Mouse (Mus musculus) hindbrain, embryonic 14.5 days (tissue): ENCODE data around the gene Rep15. TPM values are rescaled to one million over a fixed set of nuclear protein-coding genes. Genes with fewer than 3 reads are reported as not detected.

Experiments used
- ATAC-seq: fragments of 200-750 bp; cut with Nextera tagmentation; 2 replicates; pipeline ENCODE4 v1.8.0; 2017; ENCODE audit warnings: moderate number of reproducible peaks, mild to moderate bottlenecking, moderate TSS enrichment, moderate library complexity; ENCODE audit not compliant: low FRiP score
- DNase-seq: peaks from one replicate; pipeline ENCODE4 v3.0.0-alpha.2; 2015; ENCODE audit warnings: low spot score
- H3K27ac ChIP-seq: fragments of 300-500 bp; sonication (generic); 2 replicates; pipeline ENCODE4 v1.5.1; 2014; ENCODE audit warnings: mild to moderate bottlenecking, moderate library complexity
- H3K27me3 ChIP-seq: fragments of 300-500 bp; sonication (generic); 2 replicates; pipeline ENCODE4 v1.6.1; 2014; ENCODE audit warnings: mild to moderate bottlenecking, low read length, mixed read lengths; ENCODE audit not compliant: control insufficient read depth, insufficient read depth
- H3K36me3 ChIP-seq: fragments of 300-500 bp; sonication (generic); replicated peaks from 2 replicates; pipeline ENCODE4 v1.6.1; 2014; ENCODE audit not compliant: control insufficient read depth, insufficient read depth
- H3K4me1 ChIP-seq: fragments of 300-500 bp; sonication (generic); replicated peaks from 2 replicates; pipeline ENCODE4 v1.6.1; 2014; ENCODE audit warnings: antibody characterized with exemption, low read length, mixed read lengths; ENCODE audit not compliant: control insufficient read depth, insufficient read depth
- H3K4me2 ChIP-seq: fragments of 300-500 bp; sonication (generic); replicated peaks from 2 replicates; pipeline ENCODE4 v1.6.1; 2014; ENCODE audit warnings: mild to moderate bottlenecking, moderate library complexity
- H3K4me3 ChIP-seq: fragments of 300-500 bp; sonication (generic); replicated peaks from 2 replicates; pipeline ENCODE4 v1.5.1; 2014; ENCODE audit warnings: mild to moderate bottlenecking, low read length
- H3K9ac ChIP-seq: fragments of 300-500 bp; sonication (generic); 2 replicates; pipeline ENCODE4 v1.6.1; 2014
- H3K9me3 ChIP-seq: fragments of 300-500 bp; sonication (generic); 2 replicates; pipeline ENCODE4 v1.6.1; 2016; ENCODE audit warnings: low read length; ENCODE audit not compliant: control insufficient read depth
- WGBS: fragments of 180-500 bp; shearing (Covaris S2); extraction: QIAGEN DNeasy Blood & Tissue Kit; methylation state at CpG from one replicate; pipeline ENCODE4 v1.1.7; 2014; 5-methylcytosine and 5-hydroxymethylcytosine counted together
- polyA plus RNA-seq: library from polyadenylated mRNA; unstranded; fragments of >200 nt; fragmentation: Nextera tagmentation; extraction: Ambion mirVana; gene quantifications from 2 replicates; pipeline ENCODE4 v1.2.1, GENCODE M21; 2014

The Rep15 gene
- polyA plus RNA-seq, 1 experiment from 2014 or later, result 0.50 TPM

DNA sequence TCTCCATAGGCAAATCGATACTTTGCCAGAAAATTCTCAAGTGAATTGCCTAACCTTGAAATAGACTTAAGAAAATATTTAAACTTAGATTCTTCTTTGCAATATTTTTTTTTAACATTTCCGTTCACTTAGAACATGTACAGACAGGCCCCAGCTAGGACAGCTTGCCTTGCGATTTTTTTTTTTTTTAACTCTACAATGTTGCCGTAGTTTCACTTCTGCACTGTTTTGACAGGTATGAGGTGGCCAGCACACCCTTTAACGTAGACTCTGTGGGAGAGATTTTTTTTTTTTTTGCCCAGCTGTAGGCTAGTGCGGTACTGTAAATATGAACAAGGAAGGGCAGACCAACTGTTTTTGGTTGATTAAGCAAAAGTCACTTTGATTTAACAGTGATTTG lies 22.0 kb upstream of the Rep15 start:
- Histone ChIP-seq H3K36me3 (no peaks in the 10 kb centered on the region; the same call in 1 of the 2 replicates), H3K9ac (no peak overlapping the region), H3K9me3 (no peaks in the 10 kb centered on the region), H3K4me2 (no peak overlapping the region), H3K4me3 (no peak overlapping the region), H3K27ac (no peak overlapping the region), H3K27me3 (no peaks in the 10 kb centered on the region), H3K4me1 (no peaks in the 10 kb centered on the region)
- 94% methylated on average over 6 of the region's 6 CpGs for WGBS
- DNase-seq (no peak), ATAC-seq (no peak)

DNA sequence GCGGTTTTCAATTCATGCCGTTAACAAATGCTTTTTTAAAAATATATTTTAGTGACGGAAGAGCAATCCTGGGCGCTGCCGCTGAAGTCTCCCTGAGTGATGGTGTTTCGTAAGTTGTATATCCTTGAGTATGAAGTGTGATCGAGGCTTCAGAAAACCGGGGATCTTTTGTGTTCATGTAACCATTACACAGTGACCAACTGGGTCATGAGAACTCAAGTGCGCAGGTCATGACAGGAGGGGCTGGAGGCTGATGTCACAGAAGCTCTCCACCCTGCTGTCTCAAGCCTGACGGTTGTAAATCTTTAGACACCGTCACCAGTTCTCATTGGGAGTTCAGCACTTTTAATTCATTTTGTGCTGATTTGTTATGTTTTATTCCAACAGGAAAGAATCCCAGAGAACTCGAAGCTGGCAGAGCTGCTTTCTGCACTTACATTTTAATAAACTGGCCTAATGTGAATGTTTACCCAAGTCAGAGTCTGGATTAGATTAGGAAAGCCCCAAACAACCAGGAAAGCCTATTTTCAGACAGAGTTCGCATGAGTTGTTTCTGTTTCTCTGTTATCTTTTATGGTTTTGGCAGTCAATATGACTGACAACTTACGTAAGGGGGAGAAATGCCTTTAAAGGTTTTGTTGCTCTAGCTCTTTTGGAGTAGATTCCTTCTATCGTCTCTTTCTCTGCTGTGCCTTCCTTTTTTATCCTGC lies 21.4 kb upstream of the Rep15 start:
- Histone ChIP-seq H3K4me3 (no peak overlapping the region), H3K4me2 (no peak overlapping the region), H3K9me3 (no peaks in the 10 kb centered on the region), H3K4me1 (no peaks in the 10 kb centered on the region), H3K9ac (no peak overlapping the region), H3K27ac (no peak overlapping the region), H3K36me3 (no peaks in the 10 kb centered on the region; the same call in 1 of the 2 replicates), H3K27me3 (no peaks in the 10 kb centered on the region)
- 93% methylated on average over 15 of the region's 15 CpGs for WGBS
- no peak for DNase-seq
- no peak for ATAC-seq

DNA sequence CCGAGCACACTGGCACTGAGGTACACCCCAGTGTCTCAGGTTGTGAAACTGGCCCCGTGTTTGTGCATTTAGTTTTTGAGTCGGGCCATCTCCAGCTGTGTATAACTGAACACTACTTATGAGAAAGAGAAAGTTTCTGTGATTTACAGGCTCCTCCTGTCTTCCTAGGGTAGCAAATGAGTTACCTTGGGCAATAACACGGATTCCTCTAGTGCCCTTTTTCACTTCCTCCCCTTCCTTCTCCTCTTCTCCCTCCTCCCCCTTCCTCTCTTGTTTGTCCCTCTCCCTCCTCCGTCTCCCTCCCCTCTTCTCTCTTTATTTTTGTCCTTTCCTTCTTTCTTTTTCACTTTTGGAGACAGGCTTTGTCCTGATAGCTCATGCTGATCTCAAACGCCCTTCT lies 20.8 kb upstream of the Rep15 start:
- no peak for ATAC-seq
- Histone ChIP-seq H3K27ac (no peak overlapping the region), H3K9me3 (no peaks in the 10 kb centered on the region), H3K9ac (no peak overlapping the region), H3K4me2 (no peak overlapping the region), H3K4me1 (no peaks in the 10 kb centered on the region), H3K4me3 (no peak overlapping the region), H3K36me3 (no peaks in the 10 kb centered on the region; the same call in 1 of the 2 replicates), H3K27me3 (no peaks in the 10 kb centered on the region)
- WGBS, result 71% methylated on average over 6 of the region's 6 CpGs
- DNase-seq, result no peak

DNA sequence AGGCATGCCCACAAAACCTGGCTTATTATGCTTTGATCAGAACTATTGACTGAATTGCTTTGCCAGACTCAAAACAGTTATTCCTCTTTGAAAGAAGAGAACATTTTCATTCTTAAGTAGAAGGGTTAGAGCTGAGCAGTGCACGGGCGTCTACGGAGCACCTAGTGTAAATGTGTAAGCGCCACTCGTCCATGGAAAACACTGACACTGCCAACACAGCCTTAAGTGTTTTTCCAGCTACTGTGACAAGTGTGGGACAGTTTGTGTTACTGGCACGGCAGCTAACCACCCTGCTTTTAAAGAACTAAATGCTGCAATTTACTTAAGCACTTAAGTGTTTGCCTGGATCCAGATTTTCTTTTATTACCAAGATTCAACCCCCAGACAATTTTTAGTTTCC lies 20.4 kb upstream of the Rep15 start:
- DNase-seq, result no peak
- Histone ChIP-seq H3K27me3 (no peaks in the 10 kb centered on the region), H3K4me2 (no peak overlapping the region), H3K9ac (no peak overlapping the region), H3K4me3 (no peak overlapping the region), H3K4me1 (no peaks in the 10 kb centered on the region), H3K9me3 (no peaks in the 10 kb centered on the region), H3K27ac (no peak overlapping the region), H3K36me3 (no peaks in the 10 kb centered on the region; the same call in 1 of the 2 replicates)
- no peak for ATAC-seq
- whole genome bisulfite sequencing, result 84% methylated on average over 6 of the region's 6 CpGs

DNA sequence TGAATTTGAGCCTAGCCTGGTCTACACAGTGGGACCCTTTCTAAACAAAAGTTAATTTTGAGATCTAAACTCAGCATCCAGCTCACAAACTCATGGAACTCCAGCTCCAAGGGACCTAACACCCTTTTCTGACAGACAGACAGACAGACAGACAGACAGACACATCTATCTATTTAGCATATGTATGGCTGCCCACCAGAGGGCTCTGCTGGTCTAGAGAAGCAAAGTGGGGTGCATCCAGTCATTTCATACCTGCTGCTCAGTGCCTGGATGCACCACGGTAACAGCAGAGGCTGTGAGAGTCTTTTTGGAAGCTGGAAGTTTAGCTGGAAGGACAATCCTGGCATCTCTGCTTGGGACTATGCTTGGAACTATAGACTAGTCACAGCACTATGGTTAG lies 18.8 kb upstream of the Rep15 start:
- Histone ChIP-seq H3K27me3 (no peaks in the 10 kb centered on the region), H3K9ac (no peak overlapping the region), H3K27ac (no peak overlapping the region), H3K4me2 (no peak overlapping the region), H3K4me3 (no peak overlapping the region), H3K4me1 (no peaks in the 10 kb centered on the region), H3K9me3 (no peaks in the 10 kb centered on the region), H3K36me3 (no peaks in the 10 kb centered on the region; the same call in 1 of the 2 replicates)
- no peak for ATAC-seq
- no peak for DNase-seq
- 61% methylated on average over 1 of the region's 1 CpGs for WGBS

DNA sequence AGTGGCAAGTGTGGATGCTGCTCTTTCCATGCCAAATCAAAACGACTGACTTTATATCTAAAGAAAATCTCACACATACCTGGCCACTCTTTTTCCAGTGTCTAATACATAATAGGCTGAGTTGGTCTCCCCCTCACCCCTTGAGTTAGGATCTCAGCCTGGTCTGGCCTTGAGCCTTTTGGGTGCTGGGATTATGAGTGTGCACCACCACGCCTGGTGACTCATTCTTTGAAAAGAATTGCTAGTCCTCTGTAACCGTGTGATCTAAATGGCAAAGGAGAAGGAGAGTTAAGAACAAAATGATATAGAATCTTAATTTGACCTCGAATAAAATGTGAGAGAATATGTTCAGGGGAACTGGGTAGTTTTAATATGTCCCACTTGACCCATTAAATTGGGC lies 14.5 kb upstream of the Rep15 start:
- no peak overlapping the region for H3K4me2 ChIP-seq
- ATAC-seq, result no peak
- H3K27ac ChIP-seq, result no peak overlapping the region
- H3K4me3 ChIP-seq, result no peak overlapping the region
- no peak for DNase-seq
- H3K36me3 ChIP-seq, result no peaks in the 10 kb centered on the region; the same call in 1 of the 2 replicates
- H3K9me3 ChIP-seq, result no peaks in the 10 kb centered on the region
- 89% methylated on average over 4 of the region's 4 CpGs for WGBS
- H3K9ac ChIP-seq, result no peak overlapping the region
- H3K4me1 ChIP-seq, result no peaks in the 10 kb centered on the region
- no peaks in the 10 kb centered on the region for H3K27me3 ChIP-seq

DNA sequence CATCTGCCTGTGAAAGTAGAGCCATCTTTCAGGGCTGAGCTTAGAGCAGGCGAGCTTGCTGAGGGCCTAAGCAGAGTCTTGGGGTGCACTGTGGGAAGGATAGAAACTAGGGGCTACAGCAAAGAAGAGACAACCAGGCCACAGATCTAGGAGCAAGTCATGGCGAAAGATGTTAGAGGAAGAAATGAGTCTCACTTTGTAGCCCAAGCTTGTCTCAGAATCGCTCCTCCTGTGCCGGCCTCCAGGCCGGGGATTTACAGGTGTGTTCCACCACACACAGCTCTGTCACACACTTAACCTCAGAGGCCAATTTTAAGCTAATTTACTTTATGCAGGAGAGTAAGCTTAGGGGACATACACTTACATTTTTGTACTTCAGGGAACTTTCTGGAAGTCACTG lies 14.0 kb upstream of the Rep15 start:
- Histone ChIP-seq H3K27ac (no peak overlapping the region), H3K4me1 (no peaks in the 10 kb centered on the region), H3K9ac (no peak overlapping the region), H3K27me3 (no peaks in the 10 kb centered on the region), H3K9me3 (no peaks in the 10 kb centered on the region), H3K36me3 (no peaks in the 10 kb centered on the region; the same call in 1 of the 2 replicates), H3K4me3 (no peak overlapping the region), H3K4me2 (no peak overlapping the region)
- DNase-seq (no peak), ATAC-seq (no peak)
- 91% methylated on average over 5 of the region's 5 CpGs for WGBS

DNA sequence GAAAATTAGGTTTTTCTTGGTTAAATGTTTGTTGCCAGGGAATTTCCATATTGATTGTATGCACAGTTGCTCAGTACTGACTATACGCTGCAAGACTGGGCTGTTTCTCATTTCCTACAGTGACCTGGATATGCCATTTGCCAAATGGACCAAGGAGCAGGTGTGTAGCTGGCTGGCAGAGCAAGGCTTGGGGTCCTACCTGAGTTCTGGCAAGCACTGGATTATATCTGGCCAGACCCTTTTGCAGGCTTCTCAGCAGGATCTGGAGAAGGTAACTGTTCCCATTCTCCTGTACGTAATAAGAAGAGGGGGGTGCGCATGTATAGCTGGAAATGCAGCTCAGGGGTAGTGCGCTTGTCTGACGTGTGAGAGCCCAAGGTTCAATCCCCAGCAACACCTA lies 11.2 kb upstream of the Rep15 start:
- ATAC-seq, result no peak
- no peak overlapping the region for H3K4me3 ChIP-seq
- no peaks in the 10 kb centered on the region for H3K27me3 ChIP-seq
- no peak overlapping the region for H3K9ac ChIP-seq
- no peak overlapping the region for H3K4me2 ChIP-seq
- DNase-seq, result no peak
- H3K4me1 ChIP-seq, result no peaks in the 10 kb centered on the region
- no peak overlapping the region for H3K27ac ChIP-seq
- 95% methylated on average over 5 of the region's 5 CpGs for WGBS
- H3K9me3 ChIP-seq, result no peaks in the 10 kb centered on the region
- H3K36me3 ChIP-seq, result no peaks in the 10 kb centered on the region; the same call in 1 of the 2 replicates

DNA sequence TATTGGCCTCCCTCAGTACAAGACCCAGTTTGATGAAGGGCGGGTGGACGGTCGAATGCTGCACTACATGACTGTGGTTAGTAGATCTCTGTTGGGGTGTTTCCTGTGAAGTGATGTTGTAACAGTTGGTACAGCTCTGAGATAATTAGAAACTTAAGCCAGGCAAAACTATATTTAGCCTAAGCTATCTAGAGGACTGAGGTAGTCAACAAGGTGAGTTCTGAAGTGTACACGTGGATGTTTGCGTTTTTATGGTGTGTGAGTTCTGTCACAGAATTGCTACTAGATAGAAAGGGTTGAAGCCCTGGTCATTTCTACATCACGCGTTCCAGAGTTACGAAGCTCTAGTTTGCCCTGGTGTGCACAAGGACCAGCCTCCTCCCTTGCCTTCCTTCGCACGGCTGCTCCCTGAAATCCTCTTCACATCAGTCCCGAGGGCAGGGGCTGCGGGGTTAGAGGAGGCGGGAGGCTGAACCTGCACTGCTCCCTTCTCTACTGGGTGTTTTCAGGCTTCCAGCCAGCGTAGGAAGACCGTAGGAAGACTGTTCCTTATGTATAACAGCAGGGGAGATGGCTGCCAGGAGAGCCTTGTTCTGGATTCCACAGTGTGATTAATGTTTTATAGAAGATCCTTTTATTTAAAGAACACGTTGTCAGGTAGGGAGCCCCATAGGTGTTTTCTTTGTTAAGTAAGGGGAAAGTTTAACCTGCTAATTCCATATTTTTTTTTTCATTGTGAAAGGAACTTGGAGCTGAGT lies 9.8 kb upstream of the Rep15 start:
- no peak for ATAC-seq
- Histone ChIP-seq H3K4me3 (no peak overlapping the region), H3K27me3 (no peaks in the 10 kb centered on the region), H3K4me2 (no peak overlapping the region), H3K36me3 (peaks cover 2% of the 10 kb centered on the region; the same call in 1 of the 2 replicates), H3K4me1 (no peaks in the 10 kb centered on the region), H3K9me3 (no peaks in the 10 kb centered on the region), H3K27ac (no peak overlapping the region), H3K9ac (no peak overlapping the region)
- WGBS, result 82% methylated on average over 16 of the region's 16 CpGs
- DNase-seq, result no peak
